Mouse (Mus musculus) retina, postnatal 7 days (tissue): ENCODE results near the gene Atp8b5.

ENCODE experiments used
- DNase-seq: peaks from one replicate; pipeline ENCODE4 v3.0.0-alpha.2; 2012; ENCODE audit warnings: low read depth, low spot score

The Atp8b5 gene

DNA sequence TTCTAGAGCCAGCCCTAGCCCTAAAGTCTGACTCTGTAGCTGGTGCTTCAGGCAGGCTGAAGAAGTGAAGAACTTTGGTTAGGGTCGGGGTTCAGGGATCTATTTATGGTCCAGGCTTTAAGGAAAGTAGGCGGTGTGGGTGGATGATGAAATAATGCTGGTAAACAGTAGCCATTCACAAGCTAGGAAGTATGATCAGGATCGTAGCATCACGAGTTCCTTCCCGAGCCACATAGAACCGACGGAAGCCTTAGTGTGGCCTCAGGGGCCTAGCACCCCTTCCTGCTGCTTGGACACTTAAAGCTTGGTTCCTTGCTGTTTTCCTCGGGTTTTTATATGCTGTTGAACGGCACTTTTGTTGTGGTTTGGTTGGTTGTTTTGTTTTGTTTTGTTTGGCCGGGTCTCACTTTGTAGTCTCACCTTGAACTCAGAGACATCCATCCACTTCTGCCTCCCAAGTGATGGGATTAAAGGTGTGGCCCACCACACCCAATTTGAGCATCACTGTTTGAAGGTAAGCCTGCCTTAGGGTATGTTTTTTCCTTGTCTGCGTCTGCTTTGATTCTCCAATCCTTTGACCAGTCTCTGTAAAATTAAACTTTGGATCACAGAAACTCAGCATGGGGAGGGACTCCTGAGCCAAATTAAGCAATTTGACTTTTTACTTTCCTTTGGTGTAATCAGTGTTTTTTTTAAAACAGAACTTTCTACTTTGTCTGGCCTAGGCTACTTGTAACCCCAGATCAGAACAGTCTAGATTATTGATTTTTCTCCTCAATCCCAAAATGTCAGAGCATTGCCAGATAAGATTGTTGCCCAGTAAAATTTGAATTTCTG is 116.5 kb downstream of the Atp8b5 start:
- no peak for DNase-seq

DNA sequence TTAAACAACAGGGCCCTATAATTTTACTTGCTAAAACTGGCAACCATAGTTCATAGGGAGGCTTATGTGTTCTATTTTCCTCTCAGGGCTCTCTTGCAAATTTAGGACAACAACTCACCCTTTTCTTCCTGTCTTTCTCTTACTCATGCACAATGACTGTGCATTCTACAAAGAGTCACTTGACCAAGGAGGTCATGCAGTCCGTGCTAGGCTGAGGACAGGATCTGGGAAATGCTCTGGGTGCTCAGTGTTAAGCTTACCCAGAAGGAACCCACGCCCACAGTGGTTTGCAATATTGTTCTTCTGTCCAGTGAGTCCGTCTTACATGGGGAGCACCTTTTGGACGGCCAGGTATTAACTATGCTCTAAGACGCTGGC is 117.1 kb downstream of the Atp8b5 start:
- no peak for DNase-seq

DNA sequence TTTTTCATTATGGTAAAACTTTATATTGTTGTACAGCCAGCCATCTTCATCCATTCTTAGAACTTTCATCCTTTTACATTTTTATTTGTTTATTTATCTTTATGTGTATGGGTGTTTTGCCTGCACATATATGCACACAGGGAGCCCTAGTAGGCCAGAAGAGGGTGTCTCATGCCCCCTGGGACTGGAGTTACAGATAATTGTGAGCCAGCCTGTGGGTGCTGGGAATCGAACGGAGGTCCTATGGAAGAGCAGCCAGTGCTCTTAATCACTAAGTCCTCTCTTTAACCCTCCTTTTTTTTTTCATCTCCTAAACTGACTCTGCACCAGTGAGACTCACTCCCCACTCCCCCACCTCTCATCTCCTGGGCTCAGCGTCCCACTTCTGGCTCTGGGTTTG is 117.6 kb downstream of the Atp8b5 start:
- no peak for DNase-seq

- no peak for DNase-seq
Measured at GRCm38 (mm10) chr4:43386932-43387331, 120.0 kb downstream of the Atp8b5 start.

- DNase-seq = no peak
Measured at GRCm38 (mm10) chr4:43389390-43389789, 122.4 kb downstream of the Atp8b5 start.

GRCm38 (mm10) chr4:43389845-43390440 is 123.0 kb downstream of the Atp8b5 start:
- no peak for DNase-seq

- DNase-seq = no peak
Measured at GRCm38 (mm10) chr4:43391521-43392050, 124.6 kb downstream of the Atp8b5 start.

- DNase-seq = no peak
Measured at GRCm38 (mm10) chr4:43394345-43394891, 127.5 kb downstream of the Atp8b5 start.

- DNase-seq = no peak
Measured at GRCm38 (mm10) chr4:43395147-43395546, 128.2 kb downstream of the Atp8b5 start.

GRCm38 (mm10) chr4:43395836-43396235 is 128.9 kb downstream of the Atp8b5 start:
- DNase-seq = no peak

DNA sequence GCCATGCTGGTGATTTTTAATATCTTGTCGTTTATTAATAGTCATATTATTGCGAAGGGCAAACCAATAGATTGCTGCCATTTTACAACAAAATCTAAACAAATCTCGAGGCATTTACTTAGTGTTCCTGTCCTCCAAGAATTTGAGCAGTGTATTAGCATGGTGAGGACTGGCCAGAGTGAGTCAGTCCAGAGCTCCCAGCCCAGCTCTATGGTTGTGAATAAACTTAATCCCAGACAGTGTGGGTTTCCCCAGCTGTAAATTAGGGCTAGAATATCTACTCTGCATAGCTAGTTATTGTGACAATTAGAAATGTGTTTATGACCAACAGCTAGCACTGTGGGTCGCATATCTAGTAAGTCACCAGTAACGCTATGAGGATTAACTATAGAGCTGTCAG is 129.4 kb downstream of the Atp8b5 start:
- DNase-seq = no peak

DNA sequence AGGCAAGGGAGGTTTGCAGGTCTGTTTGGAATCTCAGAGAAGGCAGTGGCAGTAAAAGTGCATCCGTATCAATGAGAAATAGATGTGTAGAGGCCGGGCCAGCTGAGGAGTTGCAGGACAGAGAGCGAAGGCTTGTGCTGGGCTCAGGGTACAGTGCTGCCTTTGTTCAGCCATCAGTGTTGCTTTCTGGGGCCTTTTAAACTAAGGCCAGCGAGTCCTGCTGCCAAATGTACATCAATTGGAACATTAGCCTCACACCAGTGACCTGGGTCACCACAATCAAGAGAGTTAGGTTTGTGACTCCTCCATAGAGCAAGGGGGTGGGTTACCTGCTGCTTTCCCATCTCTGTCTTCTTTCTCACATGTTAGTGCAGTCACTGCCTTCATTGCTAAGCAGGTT is 131.1 kb downstream of the Atp8b5 start:
- DNase-seq = no peak

- no peak for DNase-seq
Measured at GRCm38 (mm10) chr4:43398829-43399331, 131.9 kb downstream of the Atp8b5 start.

DNA sequence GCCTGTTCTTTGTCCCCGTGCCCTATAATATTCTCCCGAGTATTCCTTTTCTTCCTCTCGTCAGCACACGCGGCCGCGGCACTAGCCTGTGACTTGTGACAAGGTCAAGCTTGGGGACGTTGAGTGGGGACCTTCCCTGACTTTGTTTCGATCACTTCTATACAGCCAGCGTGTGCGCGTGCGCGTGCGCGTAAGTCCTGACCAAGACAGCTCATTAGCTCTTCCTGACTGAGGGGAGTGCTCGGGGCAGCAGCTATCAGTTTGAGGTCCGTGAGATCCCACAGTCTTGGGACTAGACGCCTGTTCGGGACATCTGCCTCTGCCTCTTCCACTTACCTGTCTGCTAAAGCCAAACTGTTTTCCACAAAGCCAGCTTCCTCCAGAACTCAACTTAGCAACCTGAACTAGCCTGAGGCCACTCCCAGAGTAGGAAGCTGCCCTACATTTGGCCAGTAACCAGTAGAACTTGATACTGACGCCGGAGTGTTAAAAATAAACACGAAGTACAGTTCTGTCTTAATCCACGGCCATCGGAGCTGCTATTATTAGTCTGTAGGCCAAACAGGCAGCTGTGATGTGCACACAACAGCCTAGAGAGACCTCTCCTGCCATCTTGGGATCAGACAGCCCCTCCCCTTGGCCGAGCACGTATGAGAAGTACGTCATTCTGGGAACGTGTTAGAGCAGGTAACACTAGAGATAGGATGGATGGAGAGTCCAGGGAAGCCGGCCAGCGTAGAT is 132.6 kb downstream of the Atp8b5 start:
- no peak for DNase-seq

DNA sequence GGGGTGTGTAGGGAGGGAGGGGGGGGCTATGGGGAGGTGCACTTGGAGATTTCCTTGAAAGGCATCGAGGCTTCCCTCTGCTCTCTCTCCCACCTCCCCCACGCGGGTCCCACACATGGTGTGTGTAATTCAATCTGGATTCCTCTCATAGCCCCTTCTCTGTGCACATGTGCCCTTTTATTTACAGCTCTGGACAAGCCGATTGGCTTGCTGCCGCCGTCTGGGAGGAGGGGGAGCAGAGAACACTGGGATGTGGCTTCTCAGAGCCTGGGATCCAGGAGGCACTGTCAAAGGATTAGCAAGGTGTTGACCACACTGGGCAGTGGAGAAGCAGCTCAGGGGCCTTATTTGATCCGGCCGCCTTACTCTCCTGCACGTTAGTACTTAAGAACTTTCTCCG is 134.0 kb downstream of the Atp8b5 start:
- DNase-seq = no peak

- DNase-seq = no peak
Measured at GRCm38 (mm10) chr4:43401486-43401885, 134.5 kb downstream of the Atp8b5 start.

DNA sequence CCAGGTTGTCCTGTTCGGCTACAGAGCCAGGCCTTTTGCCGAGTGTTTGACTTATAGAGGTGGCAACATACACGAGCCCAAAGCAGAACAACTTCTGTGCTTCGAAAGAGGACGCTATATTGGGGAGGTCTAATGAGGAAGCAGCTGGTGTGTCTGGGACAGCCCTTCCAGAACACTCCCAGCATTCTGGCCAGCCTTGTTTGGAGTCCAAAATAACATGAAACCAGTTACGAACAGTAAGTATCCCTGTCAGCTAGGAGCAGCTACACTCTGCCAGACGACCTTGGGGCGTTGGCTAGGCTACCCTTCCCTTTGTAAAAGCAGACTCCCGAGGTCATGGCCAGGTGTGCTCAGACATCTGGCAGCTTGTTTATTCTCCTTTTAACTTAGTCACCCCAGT is 135.3 kb downstream of the Atp8b5 start:
- DNase-seq = no peak

DNA sequence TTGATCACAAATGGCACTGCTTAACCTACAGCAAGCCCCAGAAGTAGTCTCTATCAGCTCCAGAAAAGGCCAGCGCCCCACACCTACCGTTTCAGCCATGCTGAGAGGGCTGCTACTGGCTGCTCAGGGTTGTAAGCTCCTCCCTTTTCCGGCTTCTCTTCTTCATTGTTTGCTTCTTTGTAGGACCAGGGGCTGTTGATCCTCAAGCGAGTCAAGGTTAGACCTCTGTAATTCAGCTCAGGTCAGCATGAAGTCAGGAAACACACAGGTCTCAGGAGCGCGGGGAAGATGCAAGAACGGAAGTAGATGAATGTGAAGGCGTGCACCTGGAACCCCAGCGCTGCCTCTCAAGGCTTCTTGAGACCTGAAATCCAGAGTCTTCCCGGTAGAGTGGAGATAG is 137.7 kb downstream of the Atp8b5 start:
- DNase-seq = no peak

GRCm38 (mm10) chr4:43406162-43406971 is 139.4 kb downstream of the Atp8b5 start:
- peak; percentile 76 for DNase-seq

DNA sequence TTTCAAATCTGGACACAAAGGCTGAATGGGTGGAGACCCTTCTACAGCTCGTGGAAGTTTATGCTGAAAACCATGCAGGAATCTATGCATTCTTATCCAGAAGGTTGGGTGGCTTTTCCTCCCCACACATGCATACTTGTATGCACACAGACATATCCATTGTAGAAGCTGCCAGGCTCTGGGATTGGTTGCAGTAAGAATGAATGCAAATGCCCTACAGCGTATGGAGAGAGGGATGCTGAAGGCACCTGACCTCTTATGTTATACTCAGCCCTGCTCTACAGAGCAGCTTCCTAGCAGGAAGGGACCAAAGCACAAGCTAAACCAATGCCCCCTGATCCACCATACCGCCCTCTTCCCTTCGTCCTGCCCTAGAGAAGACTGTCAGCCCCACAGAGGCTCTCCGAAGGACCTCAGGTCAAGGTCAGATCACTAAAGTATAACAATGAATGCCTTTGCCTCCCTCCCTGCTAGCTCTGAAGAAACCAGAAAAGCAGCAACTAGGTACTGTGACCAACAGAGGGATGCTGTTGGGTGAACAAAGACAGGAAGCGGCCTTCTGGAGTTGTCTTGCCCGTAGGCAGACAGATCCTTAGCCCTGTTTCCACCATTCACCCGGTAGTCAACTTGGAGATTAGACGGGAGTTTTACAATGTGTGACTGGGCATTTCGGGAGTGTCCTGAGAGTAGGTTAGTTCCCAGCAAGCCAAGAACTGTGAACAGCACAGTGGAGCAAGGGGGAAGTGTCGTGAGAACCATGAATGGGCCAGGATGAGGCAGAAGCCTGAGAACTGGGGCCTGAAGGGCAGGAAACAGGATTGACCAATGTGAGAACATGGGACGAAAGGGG is 140.3 kb downstream of the Atp8b5 start:
- DNase-seq = no peak
